Mouse (Mus musculus): ENCODE results near the gene Ets1. TPM values are rescaled to one million over a fixed set of nuclear protein-coding genes. Genes with fewer than 3 reads are reported as not detected.

Gene Ets1
- polyA plus RNA-seq, 1 experiment = 30.2 TPM

DNA sequence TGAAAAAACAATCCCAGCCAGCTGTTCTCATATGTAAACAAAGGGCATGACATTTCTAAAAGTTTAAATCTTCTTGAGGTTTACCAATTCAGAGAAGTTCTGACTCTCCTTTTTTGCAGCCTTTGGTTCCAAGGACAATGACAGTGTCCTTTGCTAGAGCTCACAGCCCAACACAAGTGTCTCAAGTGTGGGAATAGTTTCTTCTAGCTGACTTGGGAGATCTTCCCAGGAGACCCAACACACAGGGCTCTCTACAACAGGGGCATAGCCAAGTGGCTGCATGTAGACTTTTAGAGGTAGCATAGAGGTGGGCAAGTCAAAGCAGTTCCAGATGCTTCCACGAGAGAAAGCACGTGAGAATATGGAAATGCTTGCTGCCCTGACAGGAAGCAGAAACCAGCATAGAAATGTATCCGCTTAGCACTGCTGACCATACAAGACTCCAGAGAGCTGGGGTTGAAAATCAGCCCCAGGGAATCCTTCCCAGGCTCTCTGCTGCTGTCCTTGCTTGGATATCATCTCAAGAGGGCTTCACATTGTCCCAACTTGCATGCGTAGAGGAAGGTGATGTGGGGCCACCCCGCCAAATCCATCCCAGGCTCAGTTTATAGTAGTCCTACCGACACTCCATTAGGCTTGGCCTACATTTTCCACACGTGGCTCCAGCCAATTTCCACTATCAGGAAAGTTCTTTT, 88.3 kb downstream of the Ets1 start:
- Histone ChIP-seq H3K4me3 (ENCODE audit: insufficient read depth, low read length) (no peak overlapping the region), H3K4me1 (ENCODE audit: control insufficient read depth, insufficient read depth, low read length) (peaks cover 18% of the 10 kb centered on the region), H3K27ac (ENCODE audit: insufficient read depth, low read length) (no peak overlapping the region)
- TF ChIP-seq CTCF (IDR thresholded peaks at IDR 0.05; ENCODE audit: borderline replicate concordance, insufficient read depth, low read length) (no peak), POLR2A (IDR thresholded peaks at IDR 0.05; ENCODE audit: low read depth, low read length) (no peak)

GRCm38 (mm10) chr9:32725902-32726301, 89.9 kb downstream of the Ets1 start:
- Histone ChIP-seq H3K27ac (ENCODE audit: insufficient read depth, low read length) (no peak overlapping the region), H3K4me3 (ENCODE audit: insufficient read depth, low read length) (no peak overlapping the region), H3K4me1 (ENCODE audit: control insufficient read depth, insufficient read depth, low read length) (peaks cover 14% of the 10 kb centered on the region)
- no peak for TF ChIP-seq POLR2A (IDR thresholded peaks at IDR 0.05; ENCODE audit: low read depth, low read length)
- no peak for TF ChIP-seq CTCF (IDR thresholded peaks at IDR 0.05; ENCODE audit: borderline replicate concordance, insufficient read depth, low read length)

DNA sequence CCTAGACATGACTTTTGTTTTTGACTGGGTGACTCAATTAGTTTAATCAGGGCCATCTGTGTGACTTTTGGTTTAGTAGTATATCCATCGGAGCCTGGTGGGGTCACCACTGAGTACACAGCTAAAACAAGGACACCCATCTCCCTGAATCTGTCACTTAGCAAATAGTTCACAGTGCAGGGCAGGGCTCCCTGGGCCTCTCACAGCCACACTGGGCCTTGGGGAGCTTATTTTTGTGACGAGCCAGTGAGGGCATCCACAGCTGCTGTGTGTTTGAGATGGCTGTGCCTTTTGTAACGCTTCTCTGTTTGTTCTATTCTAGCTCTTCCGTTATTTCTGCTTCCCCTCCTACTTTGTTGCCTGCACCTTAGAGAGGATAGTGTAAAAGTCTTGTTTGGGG, 90.6 kb downstream of the Ets1 start:
- Histone ChIP-seq H3K27ac (ENCODE audit: insufficient read depth, low read length) (no peak overlapping the region), H3K4me1 (ENCODE audit: control insufficient read depth, insufficient read depth, low read length) (peaks cover 7% of the 10 kb centered on the region; the same call in 1 of the 2 replicates), H3K4me3 (ENCODE audit: insufficient read depth, low read length) (no peak overlapping the region)
- no peak for TF ChIP-seq CTCF (IDR thresholded peaks at IDR 0.05; ENCODE audit: borderline replicate concordance, insufficient read depth, low read length)
- no peak for TF ChIP-seq POLR2A (IDR thresholded peaks at IDR 0.05; ENCODE audit: low read depth, low read length)

GRCm38 (mm10) chr9:32727058-32727457, 91.0 kb downstream of the Ets1 start:
- no peak overlapping the region for H3K27ac ChIP-seq (ENCODE audit: insufficient read depth, low read length)

DNA sequence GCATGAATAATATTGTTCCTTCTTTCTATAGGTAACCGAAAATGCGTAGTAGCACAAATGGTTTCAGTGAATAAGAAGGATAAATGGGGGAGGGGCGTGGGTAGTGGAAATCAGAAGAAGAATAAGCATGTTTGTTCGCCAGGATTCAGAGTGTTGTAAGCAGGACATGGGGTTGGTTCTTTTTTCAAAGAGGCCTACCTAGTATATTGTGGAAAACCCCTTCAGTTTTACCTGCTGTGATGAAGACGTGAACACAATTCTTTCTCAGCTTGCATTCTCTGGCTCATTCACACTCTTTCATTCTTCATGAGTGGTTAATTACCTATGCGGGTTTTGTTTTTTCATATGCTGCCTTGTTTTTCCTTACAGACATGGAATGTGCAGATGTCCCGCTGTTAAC, 92.3 kb downstream of the Ets1 start:
- no peak for TF ChIP-seq POLR2A (IDR thresholded peaks at IDR 0.05; ENCODE audit: low read depth, low read length)
- no peak for TF ChIP-seq CTCF (IDR thresholded peaks at IDR 0.05; ENCODE audit: borderline replicate concordance, insufficient read depth, low read length)
- no peak overlapping the region for H3K4me3 ChIP-seq (ENCODE audit: insufficient read depth, low read length)
- no peak overlapping the region for H3K27ac ChIP-seq (ENCODE audit: insufficient read depth, low read length)
- 0 out of 2 replicates have a peak, but pooled peaks cover 3% of the 10 kb centered on the region for H3K4me1 ChIP-seq (ENCODE audit: control insufficient read depth, insufficient read depth, low read length)

More at GRCm38 (mm10) chr9:32727058-32727457, 91.0 kb downstream of the Ets1 start:
- H3K4me1 ChIP-seq (ENCODE audit: control insufficient read depth, insufficient read depth, low read length) = peaks cover 5% of the 10 kb centered on the region; the same call in 1 of the 2 replicates
- TF ChIP-seq CTCF (IDR thresholded peaks at IDR 0.05; ENCODE audit: borderline replicate concordance, insufficient read depth, low read length) (no peak), POLR2A (IDR thresholded peaks at IDR 0.05; ENCODE audit: low read depth, low read length) (no peak)
- no peak overlapping the region for H3K4me3 ChIP-seq (ENCODE audit: insufficient read depth, low read length)

GRCm38 (mm10) chr9:32728806-32729205, 92.8 kb downstream of the Ets1 start:
- Histone ChIP-seq H3K4me3 (ENCODE audit: insufficient read depth, low read length) (no peak overlapping the region), H3K4me1 (ENCODE audit: control insufficient read depth, insufficient read depth, low read length) (0 out of 2 replicates have a peak, but pooled peaks cover 3% of the 10 kb centered on the region), H3K27ac (ENCODE audit: insufficient read depth, low read length) (no peak overlapping the region)
- TF ChIP-seq POLR2A (IDR thresholded peaks at IDR 0.05; ENCODE audit: low read depth, low read length) (no peak), CTCF (IDR thresholded peaks at IDR 0.05; ENCODE audit: borderline replicate concordance, insufficient read depth, low read length) (no peak)

GRCm38 (mm10) chr9:32729207-32729606, 93.2 kb downstream of the Ets1 start:
- no peak for TF ChIP-seq CTCF (IDR thresholded peaks at IDR 0.05; ENCODE audit: borderline replicate concordance, insufficient read depth, low read length)
- TF ChIP-seq POLR2A (IDR thresholded peaks at IDR 0.05; ENCODE audit: low read depth, low read length) = no peak
- H3K4me1 ChIP-seq (ENCODE audit: control insufficient read depth, insufficient read depth, low read length) = 0 out of 2 replicates have a peak, but pooled peaks cover 3% of the 10 kb centered on the region

GRCm38 (mm10) chr9:32730001-32730655, 94.1 kb downstream of the Ets1 start:
- H3K4me3 ChIP-seq (ENCODE audit: insufficient read depth, low read length) = no peak overlapping the region
- 0 out of 2 replicates have a peak, but pooled peaks cover 3% of the 10 kb centered on the region for H3K4me1 ChIP-seq (ENCODE audit: control insufficient read depth, insufficient read depth, low read length)
- TF ChIP-seq POLR2A (IDR thresholded peaks at IDR 0.05; ENCODE audit: low read depth, low read length) (no peak), CTCF (IDR thresholded peaks at IDR 0.05; ENCODE audit: borderline replicate concordance, insufficient read depth, low read length) (no peak)
- no peak overlapping the region for H3K27ac ChIP-seq (ENCODE audit: insufficient read depth, low read length)

More at GRCm38 (mm10) chr9:32729207-32729606, 93.2 kb downstream of the Ets1 start:
- Histone ChIP-seq H3K4me3 (ENCODE audit: insufficient read depth, low read length) (no peak overlapping the region), H3K27ac (ENCODE audit: insufficient read depth, low read length) (no peak overlapping the region)

- no peak overlapping the region for H3K4me3 ChIP-seq (ENCODE audit: insufficient read depth, low read length)
- H3K27ac ChIP-seq (ENCODE audit: insufficient read depth, low read length) = no peak overlapping the region; the same call in 1 of the 2 replicates
- TF ChIP-seq CTCF (IDR thresholded peaks at IDR 0.05; ENCODE audit: borderline replicate concordance, insufficient read depth, low read length) (no peak), POLR2A (IDR thresholded peaks at IDR 0.05; ENCODE audit: low read depth, low read length) (no peak)
- H3K4me1 ChIP-seq (ENCODE audit: control insufficient read depth, insufficient read depth, low read length) = 0 out of 2 replicates have a peak, but pooled peaks cover 3% of the 10 kb centered on the region
Observed at GRCm38 (mm10) chr9:32730656-32731590, 94.9 kb downstream of the Ets1 start.
